Mouse (Mus musculus) liver, postnatal 0 days (tissue): ENCODE data around the gene Ush1c. TPM values are rescaled to one million over a fixed set of nuclear protein-coding genes. Genes with fewer than 3 reads are reported as not detected.

ENCODE experiments used
- ATAC-seq: fragments of 200-750 bp; cut with Nextera tagmentation; 2 replicates; pipeline ENCODE4 v1.8.0; 2017; ENCODE audit warnings: mild to moderate bottlenecking, moderate library complexity
- DNase-seq: peaks from one replicate; pipeline ENCODE4 v3.0.0-alpha.2; 2016
- H3K27ac ChIP-seq: fragments of 300-500 bp; sonication (generic); 2 replicates; pipeline ENCODE4 v1.5.1; 2014; ENCODE audit warnings: antibody characterized with exemption, moderate library complexity, mild to moderate bottlenecking, low read depth
- H3K27me3 ChIP-seq: fragments of 300-500 bp; sonication (generic); 2 replicates; pipeline ENCODE4 v1.6.1; 2014; ENCODE audit warnings: low read length, control low read depth, mixed read lengths; ENCODE audit not compliant: insufficient read depth
- H3K36me3 ChIP-seq: fragments of 300-500 bp; sonication (generic); replicated peaks from 2 replicates; pipeline ENCODE4 v1.6.1; 2014; ENCODE audit warnings: mild to moderate bottlenecking, control low read depth, low read length, moderate library complexity, mixed read lengths; ENCODE audit not compliant: insufficient read depth
- H3K4me1 ChIP-seq: fragments of 300-500 bp; sonication (generic); 2 replicates; pipeline ENCODE4 v1.6.1; 2014; ENCODE audit warnings: antibody characterized with exemption, mild to moderate bottlenecking, control low read depth; ENCODE audit not compliant: insufficient read depth
- H3K4me2 ChIP-seq: fragments of 300-500 bp; sonication (generic); 2 replicates; pipeline ENCODE4 v1.6.1; 2014; ENCODE audit warnings: low read depth, mild to moderate bottlenecking, low read length, moderate library complexity, mixed read lengths
- H3K4me3 ChIP-seq: fragments of 300-500 bp; sonication (generic); 2 replicates; pipeline ENCODE4 v1.5.1; 2014; ENCODE audit warnings: low read depth, low read length
- H3K9ac ChIP-seq: fragments of 300-500 bp; sonication (generic); replicated peaks from 2 replicates; pipeline ENCODE4 v1.6.1; 2014; ENCODE audit warnings: mild to moderate bottlenecking, moderate library complexity
- H3K9me3 ChIP-seq: fragments of 300-500 bp; sonication (generic); 2 replicates; pipeline ENCODE4 v1.6.1; 2016; ENCODE audit warnings: mild to moderate bottlenecking, control low read depth, low read length, mixed read lengths
- CTCF ChIP-seq: sonication (generic); IDR thresholded peaks from 2 replicates; pipeline ENCODE4 v1.5.1; 2016; ENCODE audit warnings: antibody characterized with exemption, low read depth
- EP300 ChIP-seq: IDR thresholded peaks from 2 replicates; pipeline ENCODE4 v1.6.1; 2016; ENCODE audit warnings: antibody characterized with exemption, low read depth, mild to moderate bottlenecking
- WGBS: fragments of 180-500 bp; shearing (Covaris S2); extraction: QIAGEN DNeasy Blood & Tissue Kit; methylation state at CpG from one replicate; pipeline ENCODE4 v1.1.7; 2014; ENCODE audit not compliant: insufficient replicate concordance; 5-methylcytosine and 5-hydroxymethylcytosine counted together
- polyA plus RNA-seq: library from polyadenylated mRNA; unstranded; fragments of >200 nt; fragmentation: Nextera tagmentation; extraction: Ambion mirVana; gene quantifications from 2 replicates; pipeline ENCODE4 v1.2.1, GENCODE M21; 2015

Ush1c gene
- polyA plus RNA-seq, 1 experiment from 2014 or later: 0.08 TPM

DNA sequence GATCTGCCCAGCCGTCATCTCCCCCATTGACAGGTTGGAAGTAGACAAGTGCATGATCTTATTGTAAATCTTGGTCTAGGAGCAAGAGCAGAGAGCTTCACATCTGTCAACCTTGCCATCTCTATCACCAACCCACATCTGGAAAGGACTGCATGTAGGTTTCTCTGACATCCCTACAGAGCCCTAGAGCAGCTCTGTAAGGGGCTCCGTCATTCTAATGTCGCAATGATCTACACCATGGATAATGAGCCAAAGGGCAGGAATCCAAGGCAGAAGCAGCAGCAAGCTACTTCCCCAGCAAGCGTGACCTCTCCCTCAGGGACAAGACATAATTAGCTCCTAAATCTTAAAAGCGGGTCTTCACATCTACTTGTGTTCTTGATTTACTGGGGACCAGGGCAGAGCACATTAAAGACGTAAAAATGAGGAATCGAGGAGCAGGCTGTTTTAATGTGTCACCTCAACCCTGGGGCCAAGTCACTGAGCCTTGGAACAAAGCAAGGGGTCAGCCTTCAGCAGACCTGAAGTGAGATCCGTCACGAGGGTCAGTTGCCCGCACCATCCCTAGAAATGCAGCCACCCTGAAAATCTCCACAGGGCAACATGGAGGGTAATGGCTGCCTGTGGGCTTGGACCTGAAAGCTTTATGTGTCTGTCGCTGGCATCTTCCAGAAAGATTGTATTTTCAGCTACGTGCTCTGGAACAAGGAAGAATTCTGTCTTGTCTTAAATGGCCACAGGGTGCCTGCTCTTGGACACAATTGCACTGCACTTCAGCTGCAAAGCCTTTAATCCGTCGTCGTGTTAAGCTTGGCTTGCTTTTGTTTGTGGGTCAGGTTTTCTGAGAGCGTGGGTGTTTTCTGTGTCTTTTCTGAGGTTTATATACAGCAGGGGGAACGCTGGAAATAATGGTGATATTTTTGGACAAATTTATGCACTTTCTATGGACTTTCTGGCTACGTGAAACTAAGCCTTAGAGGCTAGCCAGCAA lies 83.5 kb downstream of the Ush1c start:
- Histone ChIP-seq H3K27ac (no peak overlapping the region), H3K36me3 (no peaks in the 10 kb centered on the region), H3K9me3 (no peaks in the 10 kb centered on the region), H3K4me2 (no peak overlapping the region), H3K4me3 (no peak overlapping the region), H3K4me1 (no peaks in the 10 kb centered on the region), H3K9ac (no peak overlapping the region), H3K27me3 (0 out of 2 replicates have a peak, but pooled peaks cover 3% of the 10 kb centered on the region)
- WGBS: 70% methylated on average over 18 of the region's 18 CpGs
- ATAC-seq: no peak
- TF ChIP-seq CTCF (no peak), EP300 (no peak)
- DNase-seq: no peak

GRCm38 (mm10) chr7:46152819-46153351 lies 85.4 kb downstream of the Ush1c start:
- H3K36me3 ChIP-seq: no peaks in the 10 kb centered on the region
- ATAC-seq (no peak), DNase-seq (no peak)
- no peak for TF ChIP-seq EP300
- no peak for TF ChIP-seq CTCF
- H3K4me3 ChIP-seq: no peak overlapping the region
- no peaks in the 10 kb centered on the region for H3K4me1 ChIP-seq
- no peak overlapping the region for H3K27ac ChIP-seq
- H3K4me2 ChIP-seq: no peak overlapping the region
- no peak overlapping the region for H3K9ac ChIP-seq
- 62% methylated on average over 9 of the region's 9 CpGs for WGBS
- 0 out of 2 replicates have a peak, but pooled peaks cover 3% of the 10 kb centered on the region for H3K27me3 ChIP-seq
- no peaks in the 10 kb centered on the region for H3K9me3 ChIP-seq

DNA sequence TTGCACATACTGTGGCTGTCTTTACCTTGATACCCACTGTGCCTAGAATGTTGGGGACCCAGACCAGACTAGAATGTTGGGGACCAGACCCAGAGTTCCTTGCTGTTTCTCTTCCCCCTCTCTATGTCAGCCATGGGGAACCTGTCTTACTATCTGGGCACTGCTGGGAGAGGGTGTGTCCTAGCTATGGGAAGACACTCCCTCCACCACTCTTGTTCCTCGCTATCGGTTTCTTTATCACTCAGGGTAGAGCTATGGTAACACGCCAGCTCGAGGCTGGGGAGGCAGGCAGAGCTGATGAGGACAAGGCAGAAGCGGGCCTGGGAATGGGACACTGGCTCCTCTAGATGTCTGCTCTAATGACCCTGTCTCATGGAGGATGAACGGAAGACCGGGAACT lies 90.9 kb downstream of the Ush1c start:
- 61% methylated on average over 7 of the region's 7 CpGs for WGBS
- no peak for ATAC-seq
- no peaks in the 10 kb centered on the region for H3K9me3 ChIP-seq

GRCm38 (mm10) chr7:46146675-46147308 lies 91.5 kb downstream of the Ush1c start:
- Histone ChIP-seq H3K4me1 (no peaks in the 10 kb centered on the region), H3K4me3 (no peak overlapping the region), H3K27me3 (no peaks in the 10 kb centered on the region), H3K9ac (no peak overlapping the region), H3K4me2 (no peak overlapping the region), H3K9me3 (no peaks in the 10 kb centered on the region), H3K36me3 (no peaks in the 10 kb centered on the region), H3K27ac (no peak overlapping the region)
- ATAC-seq: no peak
- DNase-seq: no peak
- TF ChIP-seq CTCF: no peak
- no peak for TF ChIP-seq EP300
- 79% methylated on average over 7 of the region's 7 CpGs for WGBS

More for the DNA sequence above, 90.9 kb downstream of the Ush1c start:
- Histone ChIP-seq H3K27me3 (no peaks in the 10 kb centered on the region), H3K4me1 (no peaks in the 10 kb centered on the region), H3K4me2 (no peak overlapping the region), H3K4me3 (no peak overlapping the region), H3K27ac (no peak overlapping the region), H3K9ac (no peak overlapping the region), H3K36me3 (no peaks in the 10 kb centered on the region)
- no peak for DNase-seq
- TF ChIP-seq CTCF (no peak), EP300 (no peak)

Other genes starting within 250 kb of the Ush1c start
- gene Abcc6, start 208.2 kb downstream of the Ush1c start, polyA plus RNA-seq: 9.9 and 10.8 TPM in 2 replicates
- 18.4 and 19.9 TPM in 2 replicates for gene Nomo1, start 204.8 kb downstream of the Ush1c start, polyA plus RNA-seq
- not detected in 2 replicates for gene Kcnj11, start 137.7 kb downstream of the Ush1c start, polyA plus RNA-seq
- gene Abcc8, start 58.5 kb downstream of the Ush1c start, polyA plus RNA-seq: 0.09 and 0.11 TPM in 2 replicates
- not detected in 2 replicates for gene Otog, start 2.5 kb upstream of the Ush1c start, polyA plus RNA-seq
- gene Myod1, start 138.0 kb upstream of the Ush1c start, polyA plus RNA-seq: 0.09 TPM in 1 of 2 replicates, not detected in the other
- 0.07 TPM in 1 of 2 replicates, not detected in the other for gene Kcnc1, start 158.0 kb upstream of the Ush1c start, polyA plus RNA-seq